Mouse (Mus musculus): Measurements from ENCODE around the gene Dlx5. TPM values are rescaled to one million over a fixed set of nuclear protein-coding genes. Genes with fewer than 3 reads are reported as not detected.

The Dlx5 gene
- total and polyA plus RNA-seq, 3 experiments = not detected

DNA sequence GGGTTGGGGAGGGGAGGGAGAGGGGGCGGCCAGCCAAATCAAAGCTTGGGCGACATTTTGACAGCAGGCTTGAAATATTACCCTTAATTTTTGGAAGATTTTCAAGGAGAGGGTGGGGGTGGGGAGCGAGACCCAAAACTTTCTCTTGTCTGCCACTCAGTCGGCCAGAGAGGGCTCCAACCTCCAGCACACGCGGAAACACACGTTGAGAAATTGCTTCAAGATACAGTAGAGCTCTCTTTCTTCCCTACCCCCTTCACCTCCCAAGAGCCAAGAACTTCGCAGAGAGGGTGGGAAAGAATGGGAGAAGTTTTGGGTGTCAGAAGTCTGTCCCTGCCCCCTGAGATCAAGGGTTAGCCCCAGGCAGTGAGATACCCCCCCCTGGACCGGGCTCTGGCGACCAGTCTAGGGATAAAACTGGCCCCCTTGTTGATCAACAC, 26.1 kb downstream of the Dlx5 start:
- Histone ChIP-seq H3K27ac (ENCODE audit: insufficient read depth, low read depth) (no peak overlapping the region), H3K4me3 (replicated peaks in 1 of 3; ENCODE audit: low read depth in 2 of 3, low read length in 2 of 3, poor library complexity in 1 of 3) (no peak overlapping the region), H3K36me3 (replicated peaks in 1 of 2; ENCODE audit: control insufficient read depth in 1 of 2, insufficient read depth in 1 of 2, low read length in 1 of 2) (no peaks in the 10 kb centered on the region), H3K79me2 (replicated peaks; ENCODE audit: control insufficient read depth, extremely low read depth, insufficient read depth, poor library complexity, severe bottlenecking) (no peaks in the 10 kb centered on the region), H3K9ac (ENCODE audit: insufficient read depth, low read depth) (no peak overlapping the region), H3K4me2 (ENCODE audit: insufficient read depth, low read depth, poor library complexity, severe bottlenecking) (no peak overlapping the region), H3K9me3 (replicated peaks; ENCODE audit: low read length) (no peaks in the 10 kb centered on the region), H3K27me3 (replicated peaks) (no peaks in the 10 kb centered on the region), H3K4me1 (ENCODE audit: control insufficient read depth in 1 of 2, insufficient read depth in 2 of 2) (peaks cover 0 to 25% of the 10 kb centered on the region in 2 experiments; a peak in 2 of 4 replicates)
- dilution Hi-C loops (cut with MboI; ENCODE audit: extremely low pct_ligation_motif_present, extremely low pct_unique_long_range_greater_than_20kb, low sequenced_read_pairs) (no loop called here), in situ Hi-C loops (cut with MboI; ENCODE audit: low pct_ligation_motif_present, low pct_unique_long_range_greater_than_20kb, low sequenced_read_pairs) (no loop called here)
- DNase-seq (ENCODE audit: extremely low read depth) = no peak
- TF ChIP-seq POLR2AphosphoS2 (IDR thresholded peaks at IDR 0.05; ENCODE audit: low read depth, low read length) (no peak), E2F4 (IDR thresholded peaks at IDR 0.05; ENCODE audit: insufficient replicate concordance, low read depth, low read length) (no peak), ZNF384 (IDR thresholded peaks at IDR 0.05; ENCODE audit: low read depth, low read length) (no peak), RCOR1 (conservative IDR thresholded peaks at IDR 0.05; ENCODE audit: low read depth, low read length) (no peak), UBTF (IDR thresholded peaks at IDR 0.05; ENCODE audit: low read depth, low read length) (no peak), HCFC1 (IDR thresholded peaks at IDR 0.05; ENCODE audit: low read depth, low read length) (no peak)

GRCm38 (mm10) chr6:6854902-6855745, 26.8 kb downstream of the Dlx5 start:
- in situ Hi-C loops (cut with MboI; ENCODE audit: low pct_ligation_motif_present, low pct_unique_long_range_greater_than_20kb, low sequenced_read_pairs) (no loop called here), dilution Hi-C loops (cut with MboI; ENCODE audit: extremely low pct_ligation_motif_present, extremely low pct_unique_long_range_greater_than_20kb, low sequenced_read_pairs) (no loop called here)
- Histone ChIP-seq H3K79me2 (replicated peaks; ENCODE audit: control insufficient read depth, extremely low read depth, insufficient read depth, poor library complexity, severe bottlenecking) (no peaks in the 10 kb centered on the region), H3K27me3 (replicated peaks) (no peaks in the 10 kb centered on the region), H3K4me1 (ENCODE audit: control insufficient read depth in 1 of 2, insufficient read depth in 2 of 2) (peaks cover 0 to 24% of the 10 kb centered on the region in 2 experiments; a peak in 2 of 4 replicates), H3K9me3 (replicated peaks; ENCODE audit: low read length) (no peaks in the 10 kb centered on the region), H3K9ac (ENCODE audit: insufficient read depth, low read depth) (no peak overlapping the region), H3K36me3 (replicated peaks in 1 of 2; ENCODE audit: control insufficient read depth in 1 of 2, insufficient read depth in 1 of 2, low read length in 1 of 2) (no peaks in the 10 kb centered on the region), H3K4me2 (ENCODE audit: insufficient read depth, low read depth, poor library complexity, severe bottlenecking) (no peak overlapping the region), H3K27ac (ENCODE audit: insufficient read depth, low read depth) (no peak overlapping the region), H3K4me3 (replicated peaks in 1 of 3; ENCODE audit: low read depth in 2 of 3, low read length in 2 of 3, poor library complexity in 1 of 3) (no peak overlapping the region)
- no peak for TF ChIP-seq JUN (IDR thresholded peaks at IDR 0.05; ENCODE audit: insufficient read depth, low read depth, low read length)
- TF ChIP-seq HCFC1 (IDR thresholded peaks at IDR 0.05; ENCODE audit: low read depth, low read length) = no peak
- no peak for TF ChIP-seq ZC3H11A (IDR thresholded peaks at IDR 0.05; ENCODE audit: low read depth, low read length)
- TF ChIP-seq SMC3 (IDR thresholded peaks at IDR 0.05; ENCODE audit: low read depth, low read length) = no peak
- no peak for TF ChIP-seq MAX (IDR thresholded peaks at IDR 0.05; ENCODE audit: low read length)
- no peak for DNase-seq (ENCODE audit: extremely low read depth)

- Histone ChIP-seq H3K27ac (ENCODE audit: insufficient read depth, low read depth) (no peak overlapping the region), H3K4me1 (ENCODE audit: control insufficient read depth in 1 of 2, insufficient read depth in 2 of 2) (peaks cover 0 to 19% of the 10 kb centered on the region in 2 experiments; a peak in 2 of 4 replicates), H3K4me3 (replicated peaks in 1 of 3; ENCODE audit: low read depth in 2 of 3, low read length in 2 of 3, poor library complexity in 1 of 3) (no peak overlapping the region), H3K4me2 (ENCODE audit: insufficient read depth, low read depth, poor library complexity, severe bottlenecking) (no peak overlapping the region), H3K9ac (ENCODE audit: insufficient read depth, low read depth) (no peak overlapping the region), H3K27me3 (replicated peaks) (no peaks in the 10 kb centered on the region), H3K9me3 (replicated peaks; ENCODE audit: low read length) (no peaks in the 10 kb centered on the region), H3K36me3 (replicated peaks in 1 of 2; ENCODE audit: control insufficient read depth in 1 of 2, insufficient read depth in 1 of 2, low read length in 1 of 2) (no peaks in the 10 kb centered on the region), H3K79me2 (replicated peaks; ENCODE audit: control insufficient read depth, extremely low read depth, insufficient read depth, poor library complexity, severe bottlenecking) (no peaks in the 10 kb centered on the region)
- TF ChIP-seq EP300 (IDR thresholded peaks at IDR 0.05; ENCODE audit: low read length) (no peak), SIN3A (IDR thresholded peaks at IDR 0.05; ENCODE audit: low read length) (no peak), MEF2A (IDR thresholded peaks at IDR 0.05; ENCODE audit: borderline replicate concordance, low read depth, low read length) (no peak), GABPA (IDR thresholded peaks at IDR 0.05; ENCODE audit: insufficient replicate concordance, low read depth, low read length) (no peak), E2F4 (IDR thresholded peaks at IDR 0.05; ENCODE audit: insufficient replicate concordance, low read depth, low read length) (no peak), CTCF (conservative IDR thresholded peaks at IDR 0.05 in 1 of 2, IDR thresholded peaks at IDR 0.05 in 1 of 2; ENCODE audit: low read depth in 2 of 2, low read length in 2 of 2) (no peak), MAZ (IDR thresholded peaks at IDR 0.05; ENCODE audit: low read depth, low read length) (no peak)
- in situ Hi-C loops (cut with MboI; ENCODE audit: low pct_ligation_motif_present, low pct_unique_long_range_greater_than_20kb, low sequenced_read_pairs) = no loop called here
- dilution Hi-C loops (cut with MboI; ENCODE audit: extremely low pct_ligation_motif_present, extremely low pct_unique_long_range_greater_than_20kb, low sequenced_read_pairs) = no loop called here
- no peak for DNase-seq (ENCODE audit: extremely low read depth)
These were observed 27.7 kb downstream of the Dlx5 start for GRCm38 (mm10) chr6:6854176-6854575.

All from CH12.LX (cell line).